Mouse (Mus musculus) adrenal gland, postnatal 36 days (tissue): ENCODE measurements around the gene Abhd2. TPM values are rescaled to one million over a fixed set of nuclear protein-coding genes. Genes with fewer than 3 reads are reported as not detected.
"Not testable (repeated sequence)": the region's sequence is repeated elsewhere in the genome, so short reads cannot be mapped to it uniquely, and the experiment has no call there.

Experiments
- DNase-seq, 2 experiments: peaks; one replicate each; pipeline ENCODE4 v3.0.0; 2021; ENCODE audit warnings: mixed read lengths in 1 of 2
- total RNA-seq, 2 experiments: library from RNA; stranded (reverse); gene quantifications; 2 replicates each; pipeline ENCODE4 v1.2.3; 2021

The Abhd2 gene
- total RNA-seq, 2 experiments from 2014 or later = 1,294 to 1,382 TPM

DNA sequence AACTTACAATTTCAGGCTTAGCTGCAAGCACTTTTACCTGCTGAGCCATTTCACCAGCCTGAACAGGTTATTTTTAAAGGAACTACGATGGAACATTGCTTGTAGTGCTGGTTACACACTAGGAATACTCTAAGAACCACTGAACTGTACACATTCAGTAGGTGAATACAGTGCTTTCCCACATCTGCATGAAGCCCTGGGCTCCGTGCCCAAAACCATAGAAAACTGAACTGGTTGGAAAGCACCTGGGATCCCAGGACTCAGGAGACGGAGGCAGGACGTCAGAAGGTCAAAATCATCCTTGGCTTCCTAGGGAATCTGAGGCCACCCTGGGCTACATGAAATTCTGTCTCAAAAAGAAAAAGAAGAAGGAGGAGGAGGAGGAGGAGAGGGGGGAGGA is 6.8 kb upstream of the Abhd2 start:
- no peak for DNase-seq

- no peak for DNase-seq
Measured at GRCm38 (mm10) chr7:79267690-79268388, 5.2 kb upstream of the Abhd2 start.

DNA sequence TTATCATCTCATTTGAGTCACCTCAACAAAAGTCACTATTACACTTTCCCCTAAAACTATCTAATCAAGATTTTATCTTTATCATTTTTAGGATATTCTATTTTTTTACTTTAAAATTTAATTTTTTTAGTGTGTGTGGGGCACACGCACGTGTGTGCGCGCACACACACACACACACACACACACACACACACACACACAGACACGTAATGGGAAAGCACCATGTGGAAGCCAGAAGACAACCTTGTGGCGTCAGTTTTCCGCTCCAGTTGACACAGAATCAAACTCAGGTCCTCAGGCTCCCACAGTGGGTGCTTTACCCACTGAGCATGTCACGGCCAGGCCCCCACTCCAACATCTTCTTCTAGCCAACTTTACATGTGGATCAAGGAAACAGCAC is 4.1 kb upstream of the Abhd2 start:
- no peak for DNase-seq

- DNase-seq = peak in 1 of 2 experiments; percentile 52
Measured at GRCm38 (mm10) chr7:79269411-79269810, 3.6 kb upstream of the Abhd2 start.

GRCm38 (mm10) chr7:79269866-79270265 is 3.1 kb upstream of the Abhd2 start:
- DNase-seq = peak; percentile 66 to 69

DNA sequence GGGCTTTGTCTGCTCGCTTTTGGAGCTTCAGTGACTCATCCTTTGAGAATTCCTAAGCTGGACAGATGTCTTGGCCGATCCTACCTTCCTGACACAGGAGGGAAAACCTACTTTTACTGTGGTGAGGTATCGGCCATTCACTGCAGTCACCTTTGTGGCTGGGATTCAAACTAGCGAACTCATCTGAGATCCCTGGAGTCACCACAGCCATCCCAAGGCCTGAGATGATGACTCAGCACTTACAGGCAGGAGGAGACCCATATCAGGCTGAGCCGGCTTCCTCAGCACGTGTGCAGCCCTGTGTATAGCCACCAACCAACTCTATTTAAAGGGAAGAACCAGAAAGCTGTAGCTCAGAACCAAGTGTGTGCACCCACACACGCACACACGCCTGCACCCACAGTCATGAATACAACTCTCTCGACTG is 2.0 kb upstream of the Abhd2 start:
- DNase-seq = peak; percentile 64 to 66

DNA sequence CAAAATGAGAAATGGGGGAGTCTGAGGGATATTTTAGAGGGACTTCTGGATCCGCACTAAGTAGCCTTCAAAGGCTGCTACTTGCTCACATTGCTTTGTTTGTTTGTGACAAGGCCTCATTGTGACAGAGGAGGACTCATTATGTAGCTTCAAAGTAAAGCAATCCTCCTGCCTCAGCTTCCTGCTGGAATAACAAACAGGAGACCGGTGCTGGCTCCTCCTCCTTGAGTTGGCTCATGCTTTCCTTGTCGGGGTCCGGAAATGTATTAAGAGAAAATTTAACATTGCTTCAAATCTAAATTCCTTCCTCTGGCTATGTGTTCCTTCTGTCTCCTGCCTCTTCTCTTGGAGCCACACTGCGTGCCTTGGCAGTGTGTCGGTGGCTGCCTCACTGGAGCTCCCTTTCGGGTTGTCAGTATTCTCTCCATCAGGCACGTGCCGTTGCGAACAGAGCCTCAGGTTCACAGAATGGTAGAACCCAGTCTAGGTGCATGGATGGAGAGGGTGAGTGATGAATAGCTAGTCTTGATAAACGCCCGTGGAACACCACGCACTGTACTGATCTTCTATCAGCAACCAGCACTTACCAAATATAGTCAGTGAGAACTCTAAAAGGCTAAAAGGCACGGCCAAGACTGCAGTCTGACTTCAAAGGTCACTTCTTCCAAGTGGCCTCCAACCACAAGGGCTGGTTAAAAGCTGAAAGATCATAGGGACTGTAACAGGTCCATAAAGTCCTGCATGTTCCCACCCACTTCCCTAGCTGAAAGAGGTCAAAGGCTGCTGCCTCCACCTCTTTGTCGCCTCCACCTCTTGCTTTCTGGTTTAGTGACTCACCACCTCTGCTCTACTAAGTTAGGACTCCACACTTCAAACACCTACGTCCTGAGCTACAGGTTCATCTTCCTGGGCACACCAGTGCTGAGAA is 874 bp upstream of the Abhd2 start:
- no peak for DNase-seq

DNA sequence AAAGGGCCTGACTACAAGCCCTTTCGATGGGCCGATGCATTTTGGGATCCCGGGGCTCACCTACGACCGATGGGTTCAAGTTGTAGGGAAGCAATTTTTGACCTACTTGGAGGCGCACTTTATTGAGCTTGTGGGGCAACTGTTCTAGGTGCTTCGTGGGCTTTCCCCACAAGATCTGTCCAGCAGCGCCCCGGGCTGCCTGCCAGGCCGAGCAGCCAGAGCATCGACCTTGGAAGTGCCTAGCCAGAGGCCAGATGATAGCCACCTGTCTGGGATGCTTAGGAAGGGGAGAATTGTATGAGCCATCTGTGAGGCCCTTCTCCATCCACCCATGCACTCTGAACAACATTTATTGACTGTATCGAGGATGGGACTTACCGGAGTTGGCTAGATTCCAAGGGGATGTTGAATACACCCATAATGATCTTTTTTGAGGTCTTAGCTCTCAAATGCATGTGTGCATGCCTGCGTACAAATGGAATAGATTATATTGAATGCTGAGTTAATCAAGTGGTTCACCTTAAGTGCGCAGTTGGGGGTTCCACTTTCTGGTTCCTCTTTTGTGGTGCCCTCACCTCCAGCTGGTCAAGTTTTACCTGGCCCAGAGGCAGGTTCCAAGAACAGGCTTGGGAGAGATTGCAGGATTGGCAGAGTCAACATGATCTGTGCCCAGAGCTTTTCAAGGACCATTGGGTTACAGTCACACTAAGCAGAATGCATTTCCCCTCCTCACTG is 906 bp downstream of the Abhd2 start:
- DNase-seq = peak; percentile 83 to 86

GRCm38 (mm10) chr7:79274473-79275010 is 1.5 kb downstream of the Abhd2 start:
- no peak for DNase-seq

GRCm38 (mm10) chr7:79275345-79275744 is 2.3 kb downstream of the Abhd2 start:
- no peak for DNase-seq

GRCm38 (mm10) chr7:79278432-79278831 is 5.4 kb downstream of the Abhd2 start:
- peak; percentile 67 to 74 for DNase-seq

GRCm38 (mm10) chr7:79279376-79280029 is 6.5 kb downstream of the Abhd2 start:
- no peak for DNase-seq

DNA sequence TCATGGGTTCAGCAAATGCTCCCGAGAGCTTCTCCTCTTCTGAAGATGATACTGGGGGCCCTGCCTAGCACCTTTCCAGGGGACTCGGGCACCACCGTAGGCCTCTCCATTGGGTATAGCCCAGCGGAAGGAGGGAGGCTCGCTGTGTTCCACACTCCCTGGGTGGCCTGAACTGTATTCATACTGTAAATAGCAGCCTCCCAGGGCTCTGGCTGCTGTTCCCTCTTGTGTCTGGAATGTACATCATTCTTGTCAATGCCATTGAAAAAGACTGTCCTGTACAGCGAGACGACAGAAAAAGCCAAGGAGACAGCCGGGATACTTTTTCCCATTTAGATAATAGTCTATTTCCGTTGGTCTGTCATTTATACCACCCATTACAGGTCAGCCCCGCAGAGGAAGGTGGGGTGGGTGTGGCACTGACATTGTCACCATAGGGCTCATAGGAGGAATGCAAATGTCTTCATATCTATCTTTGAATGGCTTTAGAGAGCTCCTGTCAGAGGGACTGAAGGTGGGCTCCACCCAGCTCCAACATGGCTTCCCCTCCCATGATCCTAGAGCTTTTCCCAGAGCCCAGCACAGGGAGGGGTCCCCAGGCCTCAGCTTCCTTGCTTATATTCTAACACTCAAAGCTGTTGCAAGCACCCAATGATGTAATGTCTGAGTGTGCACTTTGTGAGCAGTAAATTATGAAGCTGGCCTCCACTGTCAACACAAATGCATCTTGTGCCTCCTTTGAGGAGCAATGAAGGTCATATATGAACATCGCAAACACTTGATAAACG is 10.1 kb downstream of the Abhd2 start:
- peak in 1 of 2 experiments; percentile 22 for DNase-seq

DNA sequence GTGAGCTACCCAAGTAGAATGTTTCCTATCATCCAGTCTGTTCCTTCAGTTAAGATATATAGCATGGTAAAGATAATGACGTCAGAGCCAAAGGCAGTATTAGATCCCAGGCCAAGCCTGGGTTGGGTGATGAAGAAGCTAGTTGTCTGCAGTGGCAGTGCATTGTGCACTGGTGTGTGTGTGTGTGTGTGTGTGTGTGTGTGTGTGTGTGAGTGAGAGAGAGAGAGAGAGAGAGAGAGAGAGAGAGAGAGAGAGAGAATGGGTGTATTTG is 10.6 kb downstream of the Abhd2 start:
- DNase-seq = not testable (repeated sequence)

DNA sequence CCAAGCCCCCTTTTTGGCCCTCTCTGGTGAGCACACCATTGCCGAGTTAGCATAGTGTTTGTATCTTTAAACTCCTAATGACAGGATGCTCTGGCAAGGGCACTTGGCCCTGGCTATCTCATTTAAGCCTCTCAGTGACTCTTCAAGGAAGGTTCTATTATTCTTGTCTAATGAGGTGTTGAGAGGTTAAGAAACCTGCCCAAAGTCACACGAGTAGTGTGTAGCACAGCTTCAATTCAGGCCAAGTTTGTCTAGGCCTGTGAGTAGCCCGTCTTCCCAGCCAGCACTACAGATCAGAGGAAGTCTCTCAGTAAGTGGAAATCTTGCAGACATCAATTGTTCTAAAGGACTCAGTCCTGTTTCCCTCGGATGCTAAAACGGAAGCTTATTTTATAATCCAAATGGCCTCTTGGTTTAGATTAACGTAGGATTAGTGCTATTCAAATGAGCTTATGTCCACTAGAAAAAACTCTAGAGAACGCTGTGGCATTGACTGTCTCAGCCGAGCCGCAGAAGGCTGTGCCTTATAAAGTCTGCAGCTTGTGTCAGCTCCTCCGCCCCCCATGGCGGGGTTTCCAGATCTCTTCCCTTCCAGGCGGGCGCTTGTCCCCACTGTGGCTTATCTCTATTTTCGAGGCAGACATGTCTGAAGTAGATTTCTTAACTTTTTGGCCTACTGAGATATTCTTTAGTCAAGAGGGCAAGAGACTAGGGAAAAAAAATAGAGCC is 11.3 kb downstream of the Abhd2 start:
- DNase-seq = no peak

GRCm38 (mm10) chr7:79284889-79285280 is 11.9 kb downstream of the Abhd2 start:
- no peak for DNase-seq

DNA sequence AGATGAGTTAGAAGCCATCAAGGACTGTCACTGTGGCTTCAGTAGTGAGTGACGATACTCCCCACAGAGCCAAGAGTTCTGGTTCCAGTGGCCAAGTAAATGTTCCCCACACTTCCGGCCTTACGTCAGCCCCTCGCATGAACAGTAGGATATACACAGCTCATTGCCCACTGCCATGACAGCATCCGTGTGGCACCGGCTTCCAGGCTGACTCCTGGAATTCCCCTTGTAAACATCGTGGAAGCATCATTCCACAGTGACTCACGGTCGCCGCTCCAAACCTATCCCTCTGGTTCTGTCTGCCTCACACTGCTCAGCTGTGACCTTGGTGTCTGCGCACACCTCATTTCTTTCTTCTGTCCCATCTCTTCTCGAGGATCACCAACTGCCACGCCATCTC is 12.4 kb downstream of the Abhd2 start:
- DNase-seq = peak; percentile 70 to 72

DNA sequence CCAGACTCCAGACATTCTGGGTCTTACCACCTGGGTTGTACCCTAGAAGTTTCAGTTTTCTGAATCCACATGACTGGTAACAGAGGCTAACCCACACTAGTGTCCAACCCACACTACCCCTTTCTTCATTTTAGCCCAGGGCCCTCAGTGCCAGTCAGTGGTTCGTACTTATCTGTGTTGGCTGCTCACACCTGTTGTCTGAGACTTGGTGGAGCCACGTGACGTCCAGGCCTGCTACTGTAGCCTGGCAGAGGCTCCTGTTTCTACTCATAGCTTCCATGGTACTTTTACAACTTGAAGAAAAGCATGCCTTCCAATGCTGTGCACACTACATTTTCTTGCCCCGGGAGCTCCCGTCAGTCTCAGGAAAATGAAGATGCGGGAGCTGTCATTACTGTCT is 14.2 kb downstream of the Abhd2 start:
- peak in 1 of 2 experiments; percentile 5 for DNase-seq

DNA sequence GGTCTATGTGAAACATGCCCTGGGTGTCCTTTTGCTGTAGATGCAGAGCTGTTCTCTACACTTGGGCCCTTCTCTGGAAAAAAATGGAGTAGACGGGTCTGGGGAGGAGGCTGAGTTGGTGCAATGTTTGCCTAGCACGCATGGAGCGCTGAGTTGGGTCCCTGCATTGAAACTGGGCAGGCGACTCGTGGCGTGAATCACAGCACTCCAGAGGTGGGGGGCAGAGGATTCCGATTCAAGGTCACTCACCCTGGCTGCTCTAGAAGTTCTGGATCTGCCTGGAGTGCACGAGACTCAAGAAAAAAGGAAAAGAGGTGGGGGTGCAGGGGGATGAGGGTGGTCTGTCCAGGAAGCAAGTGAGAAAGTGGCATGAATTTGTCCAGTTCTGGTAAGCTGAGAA is 14.9 kb downstream of the Abhd2 start:
- DNase-seq = peak in 1 of 2 experiments; percentile 38

GRCm38 (mm10) chr7:79288422-79288821 is 15.4 kb downstream of the Abhd2 start:
- DNase-seq = peak in 1 of 2 experiments; percentile 15
